Mouse (Mus musculus): Measurements from ENCODE around the gene Haus5. TPM values are rescaled to one million over a fixed set of nuclear protein-coding genes. Genes with fewer than 3 reads are reported as not detected.
A peak's percentile ranks its signal among the peaks of the same experiment; 100 is the strongest.

Haus5 gene
- 10 to 100 TPM; 10.1 to 10.5 TPM for total RNA-seq (2021)
- long read RNA-seq, experiment 1, transcript Haus5-201 (19 exons, 2,187 nt): major isoform, 5 of 17 reads
- long read RNA-seq, experiment 1, partial matches to known transcripts: 3 of 17 reads
- long read RNA-seq, experiment 1, other reads (novel, unspliced or antisense): 9 of 17 reads
- long read RNA-seq, experiment 2, partial matches to known transcripts: 2 of 7 reads
- long read RNA-seq, experiment 2, other reads (novel, unspliced or antisense): 2 of 7 reads

GRCm38 (mm10) chr7:30664529-30665200, at the start of gene Haus5:
Gene Haus5 (minus strand): TSS chr7:30664994.
- peak; percentile 91 to 92 for DNase-seq

DNA sequence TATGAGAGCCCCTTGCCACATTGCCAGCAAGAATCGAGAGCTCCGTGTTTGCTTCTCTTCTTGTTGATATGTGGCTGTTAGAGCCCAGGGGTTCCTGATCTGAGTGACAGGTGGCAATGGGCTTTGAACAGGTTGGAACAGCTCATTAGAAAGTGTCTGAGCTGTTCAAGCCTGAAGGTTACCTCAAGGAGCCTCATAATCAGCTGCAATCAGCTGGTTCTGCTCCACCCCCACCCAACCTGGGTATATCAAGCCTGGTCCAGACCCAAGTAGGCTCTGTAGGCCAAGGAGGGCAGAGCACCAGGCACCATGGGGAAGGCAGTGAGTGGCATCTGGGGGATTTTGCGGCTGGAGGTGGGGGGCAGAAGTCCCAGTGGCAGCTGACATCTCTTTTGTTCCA, 47.1 kb upstream of the Haus5 start, which contains the start of gene Atp4a:
Atp4a (plus strand) TSS at position 268 of the 400 bp plus-strand sequence.
- no peak for DNase-seq

DNA sequence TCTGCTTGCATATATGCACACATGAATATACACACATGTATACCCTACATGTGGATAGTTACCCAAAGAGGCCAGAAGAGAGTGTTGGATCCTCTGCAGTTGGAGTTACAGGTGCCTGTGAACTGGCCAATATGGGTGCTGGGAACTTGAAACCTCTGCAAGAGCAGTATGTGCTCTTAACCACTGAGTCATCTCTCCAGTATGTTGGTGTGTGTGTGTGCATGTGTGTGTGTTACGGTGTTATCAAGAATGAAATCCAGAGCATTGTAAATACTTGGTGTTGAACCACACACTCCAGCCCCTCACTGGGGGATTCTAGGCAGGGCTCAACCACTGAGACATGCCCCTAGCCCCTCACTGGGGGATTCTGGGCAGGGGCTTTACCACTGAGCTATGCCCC, 42.6 kb upstream of the Haus5 start:
- DNase-seq: no peak

DNA sequence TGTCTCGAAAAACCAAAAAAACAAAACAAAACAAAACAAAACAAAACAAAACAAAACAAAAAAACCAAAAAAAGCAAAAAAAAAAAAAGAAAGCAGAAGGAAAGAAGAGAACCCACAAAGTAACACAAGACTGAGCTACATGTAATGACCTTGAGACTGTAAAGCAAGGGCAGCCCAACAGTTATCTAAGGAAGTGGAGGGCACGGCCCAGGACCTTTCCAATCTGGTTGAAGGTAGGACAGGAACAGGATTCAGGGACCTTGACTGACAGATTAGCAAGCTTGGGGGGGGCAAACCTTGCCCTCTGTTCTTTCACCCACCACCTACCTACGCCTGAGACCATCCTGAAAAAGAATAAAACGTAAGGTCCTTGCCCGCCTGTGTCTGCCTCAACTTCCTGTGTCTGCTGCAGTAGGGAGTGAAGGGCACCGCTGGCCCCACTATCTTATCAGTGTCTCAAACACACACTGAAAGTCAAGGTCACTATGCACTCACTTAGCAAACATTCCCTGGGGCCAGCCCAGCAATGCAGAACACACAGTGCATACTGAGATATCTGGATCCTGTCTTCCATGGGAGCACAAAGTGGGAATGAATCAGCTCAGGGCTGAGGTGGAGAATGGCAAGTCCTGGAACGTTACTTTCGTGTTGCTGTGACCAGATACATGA, 41.6 kb upstream of the Haus5 start:
- DNase-seq: peak; percentile 73 to 75

GRCm38 (mm10) chr7:30698589-30698988, 33.8 kb upstream of the Haus5 start, which contains the start of gene 2200002J24Rik:
Gene 2200002J24Rik (plus strand): TSS chr7:30698926.
- peak; percentile 84 to 88 for DNase-seq

- peak; percentile 24 to 46 for DNase-seq
Measured at GRCm38 (mm10) chr7:30698101-30698500, 33.3 kb upstream of the Haus5 start.

DNA sequence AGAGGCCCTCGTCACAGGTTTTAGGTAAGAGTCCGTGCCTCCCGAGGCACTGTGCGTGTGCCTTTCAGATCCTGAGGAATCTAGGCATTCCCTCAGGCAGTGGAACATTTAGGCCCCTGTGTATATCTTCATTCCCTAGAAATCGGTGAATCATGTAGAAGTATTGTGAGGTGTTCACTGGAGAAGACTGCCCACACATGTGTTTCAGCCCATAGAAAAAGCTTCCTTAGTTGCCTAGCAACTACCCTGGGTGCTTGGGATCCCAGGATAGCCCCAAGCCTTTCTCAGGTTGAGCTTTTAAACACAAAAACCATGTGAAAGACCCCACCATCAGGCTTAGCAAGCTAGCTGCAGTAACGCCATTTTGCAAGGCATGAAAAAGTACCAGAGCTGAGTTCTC, 23.5 kb upstream of the Haus5 start:
- no peak for DNase-seq

GRCm38 (mm10) chr7:30683425-30683824, 18.6 kb upstream of the Haus5 start:
- no peak for DNase-seq

DNA sequence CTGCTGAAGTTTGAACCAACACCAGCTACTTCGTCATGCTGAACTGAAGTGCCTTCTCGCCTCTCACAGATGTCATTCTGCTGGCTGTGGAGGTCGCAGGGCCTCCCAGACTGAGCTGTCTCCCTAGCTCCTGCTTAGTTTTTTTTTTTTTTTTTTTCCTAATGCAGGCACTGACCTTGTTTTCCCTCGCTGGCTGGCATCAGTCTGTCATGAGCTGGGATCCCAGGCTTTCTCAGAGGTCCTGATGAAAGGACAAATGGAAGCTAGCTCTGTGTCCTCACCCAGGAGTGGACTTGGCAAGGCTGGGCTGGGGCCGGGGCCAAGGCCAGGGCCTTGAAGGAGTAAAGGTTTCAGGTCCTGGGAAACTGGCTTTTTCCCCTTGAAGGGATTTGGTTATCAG, 17.1 kb upstream of the Haus5 start:
- DNase-seq: peak; percentile 40 to 49

- peak; percentile 89 to 90 for DNase-seq
Measured at GRCm38 (mm10) chr7:30678263-30678975, 13.6 kb upstream of the Haus5 start.

- DNase-seq: no peak
Measured at GRCm38 (mm10) chr7:30671480-30671879, 6.7 kb upstream of the Haus5 start, which contains the start of gene Pmis2. Gene Pmis2 (minus strand): TSS chr7:30671605.

- DNase-seq: no peak
Measured at GRCm38 (mm10) chr7:30669229-30669628, 4.4 kb upstream of the Haus5 start.

DNA sequence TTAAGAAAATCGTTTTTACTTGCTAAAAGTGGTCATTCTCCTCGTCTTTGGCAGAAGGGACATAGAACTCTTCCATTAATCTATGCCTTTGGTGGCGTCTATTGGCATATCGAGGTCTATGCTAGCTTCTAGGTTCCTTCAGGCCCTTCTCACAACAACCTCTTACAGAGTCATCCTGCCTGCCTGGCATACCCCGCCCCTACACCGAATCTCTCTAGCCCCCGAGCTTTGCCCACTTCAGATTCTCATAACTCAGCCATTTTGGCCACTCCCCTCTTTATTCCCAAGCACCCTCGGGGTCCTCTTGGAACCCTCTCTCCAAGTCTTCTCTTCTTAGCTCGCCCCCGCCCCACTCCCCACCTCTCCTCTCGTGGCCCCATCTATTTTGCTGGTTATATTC, 527 bp upstream of the Haus5 start:
- peak in 1 of 2 experiments; percentile 8 for DNase-seq

DNA sequence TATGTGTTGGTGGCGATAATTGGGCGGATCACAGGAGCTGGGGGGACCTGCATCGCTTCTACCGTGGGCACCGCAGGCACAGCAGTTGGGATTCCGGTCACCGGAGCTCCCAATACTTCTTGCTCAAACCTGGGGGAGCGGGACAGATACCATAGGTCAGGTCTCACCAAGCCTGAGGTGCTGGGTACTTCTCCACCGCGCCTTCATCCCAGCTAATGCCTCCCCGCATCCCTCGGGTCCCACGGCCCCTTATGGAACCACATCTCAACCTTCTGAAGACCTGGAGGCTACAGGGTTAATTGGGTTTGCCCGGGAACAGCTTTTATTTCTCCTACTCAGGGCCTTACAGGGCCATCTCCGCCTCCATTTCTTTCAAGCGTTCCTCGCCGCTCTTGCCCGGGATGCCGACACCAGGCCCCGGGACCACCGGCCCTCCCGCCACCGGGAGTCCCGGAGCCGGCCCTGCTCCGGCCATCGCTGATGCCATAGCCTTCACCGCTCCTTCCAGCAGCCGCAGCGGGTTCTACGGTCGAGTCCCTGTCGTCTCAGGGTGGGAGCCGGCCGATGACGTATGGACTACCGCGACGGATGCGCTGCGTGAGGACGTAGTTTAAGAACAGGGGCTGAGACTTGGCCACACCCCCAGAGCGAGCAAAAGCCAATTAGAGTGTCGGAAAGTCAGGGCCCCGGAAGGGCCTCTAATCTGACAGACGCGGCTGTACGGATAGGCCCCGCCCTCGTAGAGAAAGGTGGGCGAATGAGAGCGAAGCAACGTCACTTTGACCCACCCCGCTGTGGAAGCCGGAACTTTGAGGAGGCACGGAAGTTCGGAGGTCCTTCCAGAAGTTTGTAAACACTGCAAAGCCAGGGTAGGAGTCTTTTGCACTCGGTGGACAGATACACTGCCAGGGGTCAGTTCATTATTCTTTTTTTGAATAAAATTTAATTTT, 14.9 kb downstream of the Haus5 start, which contains the start of gene Rbm42:
Rbm42 (minus strand) TSS at position 727 of the 950 bp plus-strand sequence.
- DNase-seq: peak; percentile 98 to 99

GRCm38 (mm10) chr7:30639083-30639482, 25.7 kb downstream of the Haus5 start:
- no peak for DNase-seq

DNA sequence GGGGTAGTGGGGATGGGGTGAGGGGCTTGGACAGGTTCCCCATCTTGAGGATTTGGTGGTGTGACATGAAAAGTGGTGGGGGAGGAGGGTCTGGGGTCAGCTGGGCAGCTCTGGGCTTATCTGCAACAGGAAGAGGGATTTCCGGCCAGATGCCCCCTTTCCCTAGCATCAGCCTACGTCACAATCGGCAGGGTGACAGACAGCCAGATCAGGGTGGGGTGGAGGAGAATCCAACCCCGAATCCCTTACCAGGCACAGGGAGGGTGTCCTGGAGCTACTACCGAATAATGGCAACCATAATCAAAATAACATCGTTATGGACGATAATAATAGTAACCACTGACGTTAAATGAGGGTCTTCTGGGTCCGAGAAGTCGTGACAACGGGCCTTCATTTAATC, 28.4 kb downstream of the Haus5 start:
- no peak for DNase-seq

DNA sequence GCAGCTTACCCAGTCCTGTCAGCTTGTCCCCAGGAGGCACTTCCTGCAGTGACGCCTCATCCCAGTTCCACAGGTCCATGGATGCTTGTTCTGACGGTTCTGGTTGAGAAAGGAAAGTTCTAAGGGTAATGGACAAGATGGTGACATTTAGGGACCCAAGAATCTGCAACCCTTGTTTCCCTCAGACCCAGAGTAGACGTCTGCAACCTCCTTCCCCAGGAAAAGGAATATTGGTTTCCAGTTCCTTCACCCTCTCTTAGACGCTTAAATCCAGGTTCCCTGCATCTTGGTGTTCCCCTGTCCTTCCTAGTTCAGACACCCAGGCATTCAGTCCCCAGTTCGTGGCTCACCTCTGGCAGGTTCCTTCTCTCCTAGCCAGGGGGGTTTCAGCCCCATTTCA, 29.0 kb downstream of the Haus5 start, which contains the start of gene Etv2:
Etv2 (minus strand) TSS at position 101 of the 400 bp plus-strand sequence.
- no peak for DNase-seq

- peak; percentile 68 to 69 for DNase-seq
Measured at GRCm38 (mm10) chr7:30634621-30635020, 30.2 kb downstream of the Haus5 start.

DNA sequence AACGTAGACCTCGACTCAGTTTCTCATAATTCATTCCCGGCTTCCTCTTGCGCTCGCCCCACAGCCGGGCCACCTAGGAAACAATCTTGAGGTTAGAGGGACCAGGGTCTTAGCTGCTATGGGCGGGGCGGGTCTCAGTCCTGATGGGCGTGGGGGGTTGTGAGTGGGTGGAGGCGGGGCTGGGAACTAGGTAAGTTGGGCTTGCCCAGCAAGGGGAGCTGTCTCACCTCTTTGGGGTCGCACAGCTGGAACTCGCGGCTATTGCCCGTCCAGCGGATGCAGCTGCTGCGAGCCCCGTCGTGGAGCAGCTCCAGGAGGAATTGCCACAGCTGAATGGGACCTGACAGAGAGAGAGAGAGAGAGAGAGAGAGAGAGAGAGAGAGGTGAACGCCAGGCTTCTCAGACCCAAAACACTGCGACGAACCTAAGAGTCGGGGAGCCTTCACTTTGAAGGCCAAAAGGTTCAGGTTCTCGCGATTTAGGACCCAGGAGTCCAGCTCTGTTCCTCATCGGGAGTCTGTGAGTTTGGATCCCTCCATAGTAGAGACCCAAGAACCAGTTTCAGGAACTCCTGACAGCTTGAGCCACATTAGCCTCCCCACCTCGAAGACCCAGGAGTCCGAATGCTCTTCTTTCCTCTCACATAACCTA, 30.9 kb downstream of the Haus5 start:
- DNase-seq: no peak

GRCm38 (mm10) chr7:30629013-30629412, 35.8 kb downstream of the Haus5 start:
- no peak for DNase-seq

Measured in adrenal gland, postnatal 36 days (tissue).